Mouse (Mus musculus): Measurements from ENCODE around the gene Mmab.

Mmab gene

GRCm38 (mm10) chr5:114428621-114429020 lies 15.2 kb downstream of the Mmab start:
- no peak for ATAC-seq (ENCODE audit: low TSS enrichment)

- no peak for ATAC-seq (ENCODE audit: low TSS enrichment)
Observed at GRCm38 (mm10) chr5:114426732-114427131, 17.1 kb downstream of the Mmab start.

GRCm38 (mm10) chr5:114423961-114424360 lies 19.9 kb downstream of the Mmab start:
- no peak for ATAC-seq (ENCODE audit: low TSS enrichment)

- no peak for ATAC-seq (ENCODE audit: low TSS enrichment)
Observed at GRCm38 (mm10) chr5:114422591-114422990, 21.3 kb downstream of the Mmab start.

GRCm38 (mm10) chr5:114421561-114422298 lies 22.1 kb downstream of the Mmab start:
- no peak for ATAC-seq (ENCODE audit: low TSS enrichment)

- no peak for ATAC-seq (ENCODE audit: low TSS enrichment)
Observed at GRCm38 (mm10) chr5:114418541-114418940, 25.3 kb downstream of the Mmab start.

GRCm38 (mm10) chr5:114416855-114417254 lies 27.0 kb downstream of the Mmab start:
- ATAC-seq (ENCODE audit: low TSS enrichment), result peak; percentile 48; the same call in 1 of the 2 replicates

GRCm38 (mm10) chr5:114415606-114416005 lies 28.3 kb downstream of the Mmab start:
- ATAC-seq (ENCODE audit: low TSS enrichment), result no peak

- ATAC-seq (ENCODE audit: low TSS enrichment), result no peak
Observed at GRCm38 (mm10) chr5:114413067-114413735, 30.7 kb downstream of the Mmab start.

- ATAC-seq (ENCODE audit: low TSS enrichment), result no peak
Observed at GRCm38 (mm10) chr5:114412361-114412998, 31.4 kb downstream of the Mmab start.

- no peak for ATAC-seq (ENCODE audit: low TSS enrichment)
Observed at GRCm38 (mm10) chr5:114410429-114410828, 33.4 kb downstream of the Mmab start.

- ATAC-seq (ENCODE audit: low TSS enrichment), result no peak
Observed at GRCm38 (mm10) chr5:114408846-114409245, 35.0 kb downstream of the Mmab start.

GRCm38 (mm10) chr5:114407810-114408209 lies 36.0 kb downstream of the Mmab start:
- no peak for ATAC-seq (ENCODE audit: low TSS enrichment)

GRCm38 (mm10) chr5:114407269-114407668 lies 36.6 kb downstream of the Mmab start:
- ATAC-seq (ENCODE audit: low TSS enrichment), result no peak; the same call in 1 of the 2 replicates

- ATAC-seq (ENCODE audit: low TSS enrichment), result no peak
Observed at GRCm38 (mm10) chr5:114406592-114406991, 37.3 kb downstream of the Mmab start.

- ATAC-seq (ENCODE audit: low TSS enrichment), result peak; percentile 47; the same call in 1 of the 2 replicates
Observed at GRCm38 (mm10) chr5:114393169-114393568, 50.7 kb downstream of the Mmab start.

- no peak for ATAC-seq (ENCODE audit: low TSS enrichment)
Observed at GRCm38 (mm10) chr5:114384448-114384847, 59.4 kb downstream of the Mmab start.

GRCm38 (mm10) chr5:114383184-114383904 lies 60.5 kb downstream of the Mmab start:
- ATAC-seq (ENCODE audit: low TSS enrichment), result no peak
